Mouse (Mus musculus) frontal cortex, postnatal 36 days (tissue): ENCODE results near the gene Pramef25.
"Not testable (repeated sequence)": the region's sequence is repeated elsewhere in the genome, so short reads cannot be mapped to it uniquely, and the experiment has no call there.

Experiments used
- DNase-seq, 2 experiments: peaks; one replicate each; pipeline ENCODE4 v3.0.0; 2022; ENCODE audit warnings: low spot score in 2 of 2

Pramef25 gene

GRCm38 (mm10) chr4:143950916-143951315 lies at the start of gene Pramef25:
Gene Pramef25 (minus strand): TSS chr4:143951016.
- not testable (repeated sequence) for DNase-seq

GRCm38 (mm10) chr4:143994269-143994668 lies 43.5 kb upstream of the Pramef25 start, which contains the start of gene Pramef17:
Gene Pramef17 (minus strand): TSS chr4:143994369.
- not testable (repeated sequence) for DNase-seq

- peak; percentile 40 to 62 for DNase-seq
These were observed 37.3 kb upstream of the Pramef25 start for GRCm38 (mm10) chr4:143988126-143988525.

GRCm38 (mm10) chr4:143987475-143987941 lies 36.7 kb upstream of the Pramef25 start:
- peak; percentile 35 to 54 for DNase-seq

GRCm38 (mm10) chr4:143985733-143986132 lies 34.9 kb upstream of the Pramef25 start:
- peak; percentile 8 to 48 for DNase-seq

- DNase-seq, result peak; percentile 2 to 6
These were observed 34.3 kb upstream of the Pramef25 start for GRCm38 (mm10) chr4:143985165-143985564.

- DNase-seq, result not testable (repeated sequence)
These were observed 32.6 kb upstream of the Pramef25 start for GRCm38 (mm10) chr4:143983446-143983845.

GRCm38 (mm10) chr4:143966850-143967249 lies 16.0 kb upstream of the Pramef25 start, which contains the start of gene Gm13101:
Gene Gm13101 (minus strand): TSS chr4:143966950.
- DNase-seq, result not testable (repeated sequence)

GRCm38 (mm10) chr4:143900280-143900679 lies 50.5 kb downstream of the Pramef25 start, which contains the start of gene Pramef6:
Gene Pramef6 (minus strand): TSS chr4:143900380.
- not testable (repeated sequence) for DNase-seq
